25 mouse cellular contexts compared by ENCODE assay signal in genomic region chr19:28891864-28892263, GRCm38 (mm10). TPM values are rescaled to one million over a fixed set of nuclear protein-coding genes. Genes with fewer than 3 reads are reported as not detected.
DNase-seq lines count a peak whose midpoint lies in the region; ATAC-seq and TF ChIP-seq lines count a peak whose summit lies in the region.
"Had no signal": no experiment of that assay in that cellular context is flagged by ENCODE, and none has a peak within 500 bp of the region (broad histone marks: within the 10 kb centered on the region; RNA-seq: fewer than 3 reads in every experiment).

No protein-coding gene starts in this region.

- no peaks in the 10 kb centered on the region for H3K36me3 ChIP-seq in neural tube, embryonic 14.5 days (ENCODE audit: control insufficient read depth, insufficient read depth, low read length)
- H3K36me3 ChIP-seq: embryonic facial prominence, embryonic 12.5 days; embryonic facial prominence, embryonic 15.5 days; G1E had no signal

- H3K27ac ChIP-seq in layer of hippocampus, adult 2 months = peak overlapping the region; percentile 80
- no peak overlapping the region for H3K27ac ChIP-seq in neural tube, embryonic 14.5 days (ENCODE audit: low read depth, low read length)
- H3K27ac ChIP-seq: embryonic facial prominence, embryonic 12.5 days; embryonic facial prominence, embryonic 15.5 days; gastrocnemius, adult 2 months; hindbrain, embryonic 14.5 days had no signal

- H3K9me3 ChIP-seq in neural tube, embryonic 14.5 days (ENCODE audit: control insufficient read depth, low read length) = no peaks in the 10 kb centered on the region
- H3K9me3 ChIP-seq: embryonic facial prominence, embryonic 12.5 days; embryonic facial prominence, embryonic 15.5 days; G1E had no signal

- H3K9ac ChIP-seq in neural tube, embryonic 14.5 days (replicated peaks; ENCODE audit: low read depth, low read length) = no peak overlapping the region
- H3K9ac ChIP-seq: embryonic facial prominence, embryonic 12.5 days; embryonic facial prominence, embryonic 15.5 days; forebrain, postnatal 0 days; hindbrain, embryonic 14.5 days had no signal

- H3K4me2 ChIP-seq in neural tube, embryonic 14.5 days (ENCODE audit: low read depth, low read length) = no peak overlapping the region
- H3K4me2 ChIP-seq: embryonic facial prominence, embryonic 12.5 days; embryonic facial prominence, embryonic 15.5 days; heart, embryonic 11.5 days; hindbrain, embryonic 14.5 days had no signal

- H3K4me3 ChIP-seq in layer of hippocampus, adult 2 months = no peak overlapping the region
- H3K4me3 ChIP-seq in neural tube, embryonic 14.5 days (ENCODE audit: low read depth, low read length) = no peak overlapping the region
- H3K4me3 ChIP-seq: embryonic facial prominence, embryonic 12.5 days; embryonic facial prominence, embryonic 15.5 days; gastrocnemius, adult 2 months had no signal

- H3K4me1 ChIP-seq in neural tube, embryonic 14.5 days (ENCODE audit: control insufficient read depth, insufficient read depth, low read length) = peaks cover 3% of the 10 kb centered on the region; the same call in 1 of the 2 replicates
- H3K4me1 ChIP-seq: embryonic facial prominence, embryonic 12.5 days; embryonic facial prominence, embryonic 15.5 days had no signal

- 0 out of 2 replicates have a peak, but pooled peaks have one; percentile 44 for ATAC-seq in neural tube, embryonic 14.5 days (ENCODE audit: low read depth)
- ATAC-seq: forebrain, embryonic 14.5 days; Patski had no signal

- TF ChIP-seq CTCF in layer of hippocampus, adult 2 months (conservative IDR thresholded peaks at IDR 0.05) = no peak

- 70% methylated on average over 1 of the region's 1 CpGs for WGBS in neural tube, embryonic 14.5 days

- DNase-seq in embryo, embryonic 11 days = peak; percentile 29
- DNase-seq in embryo, embryonic 9.5 days (ENCODE audit: extremely low spot score) = no peak
- no peak for DNase-seq in layer of hippocampus, adult 2 months (ENCODE audit: low spot score in 2 of 2)
- no peak for DNase-seq in layer of hippocampus, postnatal 14 days (ENCODE audit: low spot score in 2 of 2)
- peak; percentile 30 for DNase-seq in mesoderm, embryonic 11.5 days (ENCODE audit: low read depth, low spot score)
- DNase-seq in left cerebral cortex, adult 11 months (ENCODE audit: low spot score) = no peak
- DNase-seq: adrenal gland, postnatal 10 days; adrenal gland, postnatal 36 days; B cell, adult 2 months; cerebellum, adult 18-20 months; cerebellum, adult 9-10 months; cerebellum, postnatal 14 days; gastrocnemius, adult 2 months; gastrocnemius, postnatal 14 days; heart, adult 11 months had no signal

- H3K27me3 ChIP-seq in neural tube, embryonic 14.5 days (ENCODE audit: control insufficient read depth, insufficient read depth, low read length) = no peaks in the 10 kb centered on the region
- H3K27me3 ChIP-seq: CH12.LX; embryonic facial prominence, embryonic 12.5 days; embryonic facial prominence, embryonic 15.5 days had no signal

RNA-seq across cellular contexts. Expression of gene Slc1a1, which starts 57.0 kb away (rescaled TPM):
- 100 to 1,000 TPM; 139 to 149 TPM for total RNA-seq in layer of hippocampus, adult 2 months (2021)
- total RNA-seq in layer of hippocampus, postnatal 14 days (2021) = 100 to 1,000 TPM; 129 to 141 TPM
- 42.2 and 44.0 TPM in 2 replicates for polyA plus RNA-seq in neural tube, embryonic 14.5 days (2014; fragmentation: Nextera tagmentation; extraction: Ambion mirVana)
- polyA plus RNA-seq: G1E had no signal

Comparison
In these comparisons a context has a peak if more than half of its experiments do, and no peak if none do; other contexts are left out.
1. DNase-seq: peak in embryo, embryonic 11 days (single experiment) and mesoderm, embryonic 11.5 days (single experiment); none in embryo, embryonic 9.5 days (single experiment), layer of hippocampus, adult 2 months (0 of 2), layer of hippocampus, postnatal 14 days (0 of 2) and left cerebral cortex, adult 11 months (single experiment).